Mouse (Mus musculus): ENCODE results near the gene Cyp4x1. TPM values are rescaled to one million over a fixed set of nuclear protein-coding genes. Genes with fewer than 3 reads are reported as not detected.

Gene Cyp4x1
- polyA plus RNA-seq, 1 experiment from 2014 or later = 0.31 TPM

- H3K4me3 ChIP-seq (ENCODE audit: low read length) = no peak overlapping the region
- no peak overlapping the region for H3K27ac ChIP-seq (ENCODE audit: low read length)
- H3K27me3 ChIP-seq (replicated peaks; ENCODE audit: control insufficient read depth, insufficient read depth, low read length) = no peaks in the 10 kb centered on the region
- H3K9ac ChIP-seq (ENCODE audit: low read depth, low read length) = no peak overlapping the region
- 15% methylated on average over 6 of the region's 6 CpGs for WGBS
- no peaks in the 10 kb centered on the region for H3K9me3 ChIP-seq (ENCODE audit: control insufficient read depth, low read length)
- no peak for ATAC-seq
- H3K4me2 ChIP-seq (ENCODE audit: low read depth, low read length) = no peak overlapping the region
- H3K36me3 ChIP-seq (ENCODE audit: control insufficient read depth, insufficient read depth, low read length) = no peaks in the 10 kb centered on the region
- peaks cover 9% of the 10 kb centered on the region for H3K4me1 ChIP-seq (ENCODE audit: control insufficient read depth, insufficient read depth, low read length)
Observed at GRCm38 (mm10) chr4:115085522-115086095, 48.5 kb downstream of the Cyp4x1 start.

GRCm38 (mm10) chr4:115083031-115083430, 51.0 kb downstream of the Cyp4x1 start:
- no peak overlapping the region for H3K27ac ChIP-seq (ENCODE audit: low read length)
- no peaks in the 10 kb centered on the region for H3K9me3 ChIP-seq (ENCODE audit: control insufficient read depth, low read length)
- H3K4me3 ChIP-seq (ENCODE audit: low read length) = no peak overlapping the region
- H3K9ac ChIP-seq (ENCODE audit: low read depth, low read length) = no peak overlapping the region
- 88% methylated on average over 3 of the region's 3 CpGs for WGBS
- H3K27me3 ChIP-seq (replicated peaks; ENCODE audit: control insufficient read depth, insufficient read depth, low read length) = no peaks in the 10 kb centered on the region
- no peaks in the 10 kb centered on the region for H3K36me3 ChIP-seq (ENCODE audit: control insufficient read depth, insufficient read depth, low read length)
- no peak overlapping the region for H3K4me2 ChIP-seq (ENCODE audit: low read depth, low read length)
- no peak for ATAC-seq
- H3K4me1 ChIP-seq (ENCODE audit: control insufficient read depth, insufficient read depth, low read length) = peaks cover 5% of the 10 kb centered on the region

- Histone ChIP-seq H3K4me2 (ENCODE audit: low read depth, low read length) (no peak overlapping the region), H3K9ac (ENCODE audit: low read depth, low read length) (no peak overlapping the region), H3K4me3 (ENCODE audit: low read length) (no peak overlapping the region), H3K9me3 (ENCODE audit: control insufficient read depth, low read length) (no peaks in the 10 kb centered on the region), H3K27me3 (replicated peaks; ENCODE audit: control insufficient read depth, insufficient read depth, low read length) (no peaks in the 10 kb centered on the region), H3K4me1 (ENCODE audit: control insufficient read depth, insufficient read depth, low read length) (no peaks in the 10 kb centered on the region), H3K27ac (ENCODE audit: low read length) (no peak overlapping the region), H3K36me3 (ENCODE audit: control insufficient read depth, insufficient read depth, low read length) (no peaks in the 10 kb centered on the region)
- WGBS = 37% methylated on average over 5 of the region's 5 CpGs
- ATAC-seq = no peak
Observed at GRCm38 (mm10) chr4:115079821-115080349, 54.2 kb downstream of the Cyp4x1 start.

- Histone ChIP-seq H3K9ac (ENCODE audit: low read depth, low read length) (no peak overlapping the region), H3K27ac (ENCODE audit: low read length) (no peak overlapping the region), H3K9me3 (ENCODE audit: control insufficient read depth, low read length) (no peaks in the 10 kb centered on the region), H3K4me3 (ENCODE audit: low read length) (no peak overlapping the region), H3K27me3 (replicated peaks; ENCODE audit: control insufficient read depth, insufficient read depth, low read length) (no peaks in the 10 kb centered on the region), H3K4me1 (ENCODE audit: control insufficient read depth, insufficient read depth, low read length) (no peaks in the 10 kb centered on the region), H3K36me3 (ENCODE audit: control insufficient read depth, insufficient read depth, low read length) (no peaks in the 10 kb centered on the region), H3K4me2 (ENCODE audit: low read depth, low read length) (no peak overlapping the region)
- 41% methylated on average over 10 of the region's 10 CpGs for WGBS
- ATAC-seq = peak; percentile 72
Observed at GRCm38 (mm10) chr4:115078892-115079820, 54.9 kb downstream of the Cyp4x1 start.

GRCm38 (mm10) chr4:115075204-115075915, 58.7 kb downstream of the Cyp4x1 start:
- H3K27me3 ChIP-seq (replicated peaks; ENCODE audit: control insufficient read depth, insufficient read depth, low read length) = no peaks in the 10 kb centered on the region
- no peaks in the 10 kb centered on the region for H3K36me3 ChIP-seq (ENCODE audit: control insufficient read depth, insufficient read depth, low read length)
- no peak overlapping the region for H3K4me2 ChIP-seq (ENCODE audit: low read depth, low read length)
- peak; percentile 39; the same call in 1 of the 2 replicates for ATAC-seq
- whole genome bisulfite sequencing = 38% methylated on average over 3 of the region's 3 CpGs
- peak overlapping the region; percentile 33 for H3K27ac ChIP-seq (ENCODE audit: low read length)
- no peaks in the 10 kb centered on the region for H3K9me3 ChIP-seq (ENCODE audit: control insufficient read depth, low read length)
- no peak overlapping the region for H3K4me3 ChIP-seq (ENCODE audit: low read length)
- no peak overlapping the region for H3K9ac ChIP-seq (ENCODE audit: low read depth, low read length)
- no peaks in the 10 kb centered on the region for H3K4me1 ChIP-seq (ENCODE audit: control insufficient read depth, insufficient read depth, low read length)

GRCm38 (mm10) chr4:115074789-115075188, 59.3 kb downstream of the Cyp4x1 start:
- ATAC-seq = no peak
- H3K4me1 ChIP-seq (ENCODE audit: control insufficient read depth, insufficient read depth, low read length) = no peaks in the 10 kb centered on the region
- WGBS = 92% methylated on average over 1 of the region's 1 CpGs
- H3K4me3 ChIP-seq (ENCODE audit: low read length) = no peak overlapping the region
- no peaks in the 10 kb centered on the region for H3K36me3 ChIP-seq (ENCODE audit: control insufficient read depth, insufficient read depth, low read length)
- H3K9ac ChIP-seq (ENCODE audit: low read depth, low read length) = no peak overlapping the region
- no peaks in the 10 kb centered on the region for H3K9me3 ChIP-seq (ENCODE audit: control insufficient read depth, low read length)
- H3K27ac ChIP-seq (ENCODE audit: low read length) = peak overlapping the region; percentile 33
- H3K4me2 ChIP-seq (ENCODE audit: low read depth, low read length) = no peak overlapping the region
- H3K27me3 ChIP-seq (replicated peaks; ENCODE audit: control insufficient read depth, insufficient read depth, low read length) = no peaks in the 10 kb centered on the region

GRCm38 (mm10) chr4:115071668-115072067, 62.4 kb downstream of the Cyp4x1 start:
- 40% methylated on average over 1 of the region's 1 CpGs for WGBS
- Histone ChIP-seq H3K9me3 (ENCODE audit: control insufficient read depth, low read length) (no peaks in the 10 kb centered on the region), H3K27ac (ENCODE audit: low read length) (no peak overlapping the region), H3K9ac (ENCODE audit: low read depth, low read length) (no peak overlapping the region), H3K4me1 (ENCODE audit: control insufficient read depth, insufficient read depth, low read length) (no peaks in the 10 kb centered on the region), H3K27me3 (replicated peaks; ENCODE audit: control insufficient read depth, insufficient read depth, low read length) (no peaks in the 10 kb centered on the region; the same call in 1 of the 2 replicates), H3K4me2 (ENCODE audit: low read depth, low read length) (no peak overlapping the region), H3K36me3 (ENCODE audit: control insufficient read depth, insufficient read depth, low read length) (no peaks in the 10 kb centered on the region), H3K4me3 (ENCODE audit: low read length) (no peak overlapping the region)
- ATAC-seq = 0 out of 2 replicates have a peak, but pooled peaks have one; percentile 46

GRCm38 (mm10) chr4:115063518-115064239, 70.4 kb downstream of the Cyp4x1 start:
- H3K36me3 ChIP-seq (ENCODE audit: control insufficient read depth, insufficient read depth, low read length) = no peaks in the 10 kb centered on the region
- peaks cover 7% of the 10 kb centered on the region for H3K4me1 ChIP-seq (ENCODE audit: control insufficient read depth, insufficient read depth, low read length)
- peaks cover 73% of the 10 kb centered on the region for H3K27me3 ChIP-seq (replicated peaks; ENCODE audit: control insufficient read depth, insufficient read depth, low read length)
- peak overlapping the region; percentile 99 for H3K4me2 ChIP-seq (ENCODE audit: low read depth, low read length)
- no peaks in the 10 kb centered on the region for H3K9me3 ChIP-seq (ENCODE audit: control insufficient read depth, low read length)
- H3K4me3 ChIP-seq (ENCODE audit: low read length) = peak overlapping the region; percentile 55
- 2% methylated on average over 31 of the region's 31 CpGs for WGBS
- H3K27ac ChIP-seq (ENCODE audit: low read length) = no peak overlapping the region
- peak overlapping the region; percentile 50 for H3K9ac ChIP-seq (ENCODE audit: low read depth, low read length)
- no peak for ATAC-seq
